Mouse (Mus musculus) erythroblast, embryonic 14.5 days (primary cell): ENCODE measurements around the gene Dnajb4.

Experiments
- GATA1 ChIP-seq: IDR thresholded peaks from 2 replicates; pipeline ENCODE4 v1.6.1; 2012; ENCODE audit warnings: low read length, inconsistent platforms, mixed read lengths
- TAL1 ChIP-seq: IDR thresholded peaks from 3 replicates; pipeline ENCODE4 v1.6.1; 2012; ENCODE audit warnings: low read length, inconsistent platforms, mixed read lengths

DNA sequence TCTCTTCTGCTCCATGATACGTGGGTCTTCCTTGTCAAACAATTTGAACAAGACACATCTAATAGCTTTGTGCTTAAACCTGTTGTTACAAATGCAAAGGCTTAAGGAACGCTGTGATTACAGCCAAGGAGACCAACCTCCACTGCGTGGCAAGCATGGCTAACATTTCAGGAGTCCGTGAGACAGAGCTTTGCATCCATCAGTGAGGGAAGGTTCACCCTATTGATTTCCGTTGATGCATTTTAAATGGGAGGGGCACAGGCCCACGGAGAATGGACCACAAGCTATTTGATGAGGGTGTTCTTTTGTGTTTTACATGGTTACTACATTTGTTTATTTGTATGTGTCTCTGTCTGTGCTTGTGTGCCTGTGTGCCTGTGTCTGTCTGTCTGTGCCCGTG, 81.5 kb downstream of the Dnajb4 start:
- TF ChIP-seq TAL1 = no peak
- TF ChIP-seq GATA1 = no peak
